Mouse (Mus musculus): ENCODE results near the gene Limch1. TPM values are rescaled to one million over a fixed set of nuclear protein-coding genes. Genes with fewer than 3 reads are reported as not detected.

Limch1 gene
- total and polyA plus RNA-seq, 3 experiments = 0.05 TPM; not detected in 2

DNA sequence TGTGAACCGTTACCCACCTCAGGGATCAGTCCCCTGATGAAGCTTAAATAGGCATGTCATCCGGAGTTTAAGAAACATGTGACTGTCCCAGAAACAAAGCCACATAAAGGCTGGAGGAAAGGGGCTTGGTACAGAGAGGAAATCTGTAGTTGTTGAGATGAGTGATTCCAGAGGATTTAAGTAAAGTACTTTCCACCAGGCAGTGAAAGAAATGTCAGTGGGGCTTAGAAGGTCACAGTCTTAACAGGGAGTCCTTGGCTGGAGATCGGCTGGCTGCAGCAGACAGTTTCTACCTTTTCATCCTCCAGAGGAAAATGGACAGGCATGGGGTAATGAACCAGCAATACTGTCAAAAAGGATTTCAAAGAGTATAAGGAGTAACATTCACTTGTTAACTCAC is 27.2 kb upstream of the Limch1 start:
- Histone ChIP-seq H3K9me3 (replicated peaks; ENCODE audit: low read length) (no peaks in the 10 kb centered on the region), H3K36me3 (replicated peaks in 1 of 2; ENCODE audit: control insufficient read depth in 1 of 2, insufficient read depth in 1 of 2, low read length in 1 of 2) (no peaks in the 10 kb centered on the region), H3K4me1 (ENCODE audit: control insufficient read depth in 1 of 2, insufficient read depth in 2 of 2) (no peaks in the 10 kb centered on the region), H3K27me3 (replicated peaks) (no peaks in the 10 kb centered on the region), H3K79me2 (replicated peaks; ENCODE audit: control insufficient read depth, extremely low read depth, insufficient read depth, poor library complexity, severe bottlenecking) (no peaks in the 10 kb centered on the region), H3K27ac (ENCODE audit: insufficient read depth, low read depth) (no peak overlapping the region), H3K4me2 (ENCODE audit: insufficient read depth, low read depth, poor library complexity, severe bottlenecking) (no peak overlapping the region), H3K4me3 (replicated peaks in 1 of 3; ENCODE audit: low read depth in 2 of 3, low read length in 2 of 3, poor library complexity in 1 of 3) (no peak overlapping the region), H3K9ac (ENCODE audit: insufficient read depth, low read depth) (no peak overlapping the region)
- no peak for DNase-seq (ENCODE audit: extremely low read depth)
- in situ Hi-C loops (cut with MboI; ENCODE audit: low pct_ligation_motif_present, low pct_unique_long_range_greater_than_20kb, low sequenced_read_pairs) = loop anchor here (25.0 kb wide), 1 partner anchor 494 kb away; no protein-coding TSS in a partner anchor
- TF ChIP-seq GABPA (IDR thresholded peaks at IDR 0.05; ENCODE audit: insufficient replicate concordance, low read depth, low read length) = no peak
- TF ChIP-seq USF2 (conservative IDR thresholded peaks at IDR 0.05; ENCODE audit: low read depth, low read length) = no peak
- no peak for TF ChIP-seq HCFC1 (IDR thresholded peaks at IDR 0.05; ENCODE audit: low read depth, low read length)
- no peak for TF ChIP-seq MAZ (IDR thresholded peaks at IDR 0.05; ENCODE audit: low read depth, low read length)
- no peak for TF ChIP-seq BHLHE40 (IDR thresholded peaks at IDR 0.05; ENCODE audit: low read depth, low read length)
- no peak for TF ChIP-seq MAFK (IDR thresholded peaks at IDR 0.05; ENCODE audit: insufficient replicate concordance, low read length)
- no peak for TF ChIP-seq USF1 (IDR thresholded peaks at IDR 0.05; ENCODE audit: low read depth, low read length)
- no peak for TF ChIP-seq CHD1 (IDR thresholded peaks at IDR 0.05; ENCODE audit: low read depth, low read length)
- no peak for TF ChIP-seq JUND (conservative IDR thresholded peaks at IDR 0.05; ENCODE audit: low read depth, low read length)
- no peak for TF ChIP-seq E2F4 (IDR thresholded peaks at IDR 0.05; ENCODE audit: insufficient replicate concordance, low read depth, low read length)
- no peak for TF ChIP-seq MYC (IDR thresholded peaks at IDR 0.05; ENCODE audit: low read depth, low read length)
- TF ChIP-seq NELFE (IDR thresholded peaks at IDR 0.05; ENCODE audit: low read depth, low read length) = no peak
- dilution Hi-C loops (cut with MboI; ENCODE audit: extremely low pct_ligation_motif_present, extremely low pct_unique_long_range_greater_than_20kb, low sequenced_read_pairs) = no loop called here

DNA sequence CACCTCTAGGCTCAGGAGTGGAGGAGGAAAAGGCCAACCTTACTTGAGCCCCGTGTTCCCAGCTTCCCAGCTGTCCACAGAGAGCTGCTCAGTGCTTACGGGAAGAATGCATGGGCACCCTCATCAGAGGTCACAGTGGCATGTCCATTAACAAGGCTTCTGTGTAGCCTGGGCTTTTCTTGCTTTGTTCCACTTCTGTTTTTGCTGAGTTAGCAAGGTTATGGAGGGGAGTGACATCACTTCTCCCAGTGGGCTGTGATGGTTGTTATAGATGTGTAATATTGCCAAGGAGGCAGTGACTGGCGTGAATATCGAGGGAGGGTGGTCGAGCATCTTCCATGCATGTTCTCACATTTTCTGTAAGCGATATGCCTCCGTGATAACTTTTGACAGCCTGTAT is 26.7 kb upstream of the Limch1 start:
- no peak overlapping the region for H3K27ac ChIP-seq (ENCODE audit: insufficient read depth, low read depth)
- no peak for DNase-seq (ENCODE audit: extremely low read depth)
- dilution Hi-C loops (cut with MboI; ENCODE audit: extremely low pct_ligation_motif_present, extremely low pct_unique_long_range_greater_than_20kb, low sequenced_read_pairs) = no loop called here
- no peaks in the 10 kb centered on the region for H3K4me1 ChIP-seq (ENCODE audit: control insufficient read depth in 1 of 2, insufficient read depth in 2 of 2)
- no peak overlapping the region for H3K4me3 ChIP-seq (replicated peaks in 1 of 3; ENCODE audit: low read depth in 2 of 3, low read length in 2 of 3, poor library complexity in 1 of 3)
- in situ Hi-C loops (cut with MboI; ENCODE audit: low pct_ligation_motif_present, low pct_unique_long_range_greater_than_20kb, low sequenced_read_pairs) = loop anchor here (25.0 kb wide), 1 partner anchor 493 kb away; no protein-coding TSS in a partner anchor
- H3K79me2 ChIP-seq (replicated peaks; ENCODE audit: control insufficient read depth, extremely low read depth, insufficient read depth, poor library complexity, severe bottlenecking) = no peaks in the 10 kb centered on the region
- no peak overlapping the region for H3K4me2 ChIP-seq (ENCODE audit: insufficient read depth, low read depth, poor library complexity, severe bottlenecking)
- H3K9me3 ChIP-seq (replicated peaks; ENCODE audit: low read length) = no peaks in the 10 kb centered on the region
- H3K9ac ChIP-seq (ENCODE audit: insufficient read depth, low read depth) = no peak overlapping the region
- H3K27me3 ChIP-seq (replicated peaks) = no peaks in the 10 kb centered on the region
- no peaks in the 10 kb centered on the region for H3K36me3 ChIP-seq (replicated peaks in 1 of 2; ENCODE audit: control insufficient read depth in 1 of 2, insufficient read depth in 1 of 2, low read length in 1 of 2)
- peak; percentile 71; the same call in 1 of the 2 replicates for TF ChIP-seq MAFK (IDR thresholded peaks at IDR 0.05; ENCODE audit: insufficient replicate concordance, low read length)
- TF ChIP-seq NRF1 (IDR thresholded peaks at IDR 0.05; ENCODE audit: low read depth, low read length) = no peak

DNA sequence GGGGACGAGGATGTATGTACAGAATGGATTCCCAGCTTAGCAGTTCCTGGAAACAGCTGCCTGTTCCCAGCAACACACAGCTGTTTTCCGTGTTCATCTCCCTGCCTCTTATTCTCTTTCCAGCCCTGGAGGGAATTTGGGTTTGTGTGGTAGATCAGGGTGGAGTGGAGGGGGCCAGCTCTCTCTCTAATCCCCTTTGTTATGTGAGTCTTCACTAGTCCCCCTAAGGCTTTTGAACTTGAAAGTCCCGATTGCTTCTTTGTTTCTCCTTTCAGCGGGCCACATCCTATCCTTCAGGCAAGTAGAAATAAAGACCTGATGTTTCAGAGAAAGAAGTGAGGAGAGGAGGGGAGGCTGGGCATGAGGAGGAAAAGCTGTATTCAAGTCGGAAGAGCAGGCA is 24.7 kb upstream of the Limch1 start:
- H3K4me3 ChIP-seq (replicated peaks in 1 of 3; ENCODE audit: low read depth in 2 of 3, low read length in 2 of 3, poor library complexity in 1 of 3) = no peak overlapping the region
- TF ChIP-seq ZKSCAN1 (IDR thresholded peaks at IDR 0.05; ENCODE audit: borderline replicate concordance, low read depth, low read length) (no peak), ZC3H11A (IDR thresholded peaks at IDR 0.05; ENCODE audit: low read depth, low read length) (no peak), KAT2A (IDR thresholded peaks at IDR 0.05; ENCODE audit: insufficient replicate concordance, low read length) (no peak)
- no peak overlapping the region for H3K4me2 ChIP-seq (ENCODE audit: insufficient read depth, low read depth, poor library complexity, severe bottlenecking)
- no peaks in the 10 kb centered on the region for H3K79me2 ChIP-seq (replicated peaks; ENCODE audit: control insufficient read depth, extremely low read depth, insufficient read depth, poor library complexity, severe bottlenecking)
- no peaks in the 10 kb centered on the region for H3K4me1 ChIP-seq (ENCODE audit: control insufficient read depth in 1 of 2, insufficient read depth in 2 of 2)
- H3K27ac ChIP-seq (ENCODE audit: insufficient read depth, low read depth) = no peak overlapping the region
- no peak overlapping the region for H3K9ac ChIP-seq (ENCODE audit: insufficient read depth, low read depth)
- in situ Hi-C loops (cut with MboI; ENCODE audit: low pct_ligation_motif_present, low pct_unique_long_range_greater_than_20kb, low sequenced_read_pairs) (loop anchor here (25.0 kb wide), 1 partner anchor 491 kb away; no protein-coding TSS in a partner anchor), dilution Hi-C loops (cut with MboI; ENCODE audit: extremely low pct_ligation_motif_present, extremely low pct_unique_long_range_greater_than_20kb, low sequenced_read_pairs) (no loop called here)
- no peak for DNase-seq (ENCODE audit: extremely low read depth)
- H3K27me3 ChIP-seq (replicated peaks) = no peaks in the 10 kb centered on the region
- no peaks in the 10 kb centered on the region for H3K9me3 ChIP-seq (replicated peaks; ENCODE audit: low read length)
- H3K36me3 ChIP-seq (replicated peaks in 1 of 2; ENCODE audit: control insufficient read depth in 1 of 2, insufficient read depth in 1 of 2, low read length in 1 of 2) = no peaks in the 10 kb centered on the region
